Mouse (Mus musculus) kidney, adult 11 months (tissue): ENCODE data around the gene Psap.

ENCODE experiments used
- DNase-seq: peaks from one replicate; pipeline ENCODE4 v3.0.0; 2022

The Psap gene

GRCm38 (mm10) chr10:60350077-60350804, 72.8 kb downstream of the Psap start:
- DNase-seq: no peak

- peak; percentile 86 for DNase-seq
These were observed 73.4 kb downstream of the Psap start for GRCm38 (mm10) chr10:60350805-60351167.

- no peak for DNase-seq
These were observed 73.8 kb downstream of the Psap start for GRCm38 (mm10) chr10:60351248-60351647.

DNA sequence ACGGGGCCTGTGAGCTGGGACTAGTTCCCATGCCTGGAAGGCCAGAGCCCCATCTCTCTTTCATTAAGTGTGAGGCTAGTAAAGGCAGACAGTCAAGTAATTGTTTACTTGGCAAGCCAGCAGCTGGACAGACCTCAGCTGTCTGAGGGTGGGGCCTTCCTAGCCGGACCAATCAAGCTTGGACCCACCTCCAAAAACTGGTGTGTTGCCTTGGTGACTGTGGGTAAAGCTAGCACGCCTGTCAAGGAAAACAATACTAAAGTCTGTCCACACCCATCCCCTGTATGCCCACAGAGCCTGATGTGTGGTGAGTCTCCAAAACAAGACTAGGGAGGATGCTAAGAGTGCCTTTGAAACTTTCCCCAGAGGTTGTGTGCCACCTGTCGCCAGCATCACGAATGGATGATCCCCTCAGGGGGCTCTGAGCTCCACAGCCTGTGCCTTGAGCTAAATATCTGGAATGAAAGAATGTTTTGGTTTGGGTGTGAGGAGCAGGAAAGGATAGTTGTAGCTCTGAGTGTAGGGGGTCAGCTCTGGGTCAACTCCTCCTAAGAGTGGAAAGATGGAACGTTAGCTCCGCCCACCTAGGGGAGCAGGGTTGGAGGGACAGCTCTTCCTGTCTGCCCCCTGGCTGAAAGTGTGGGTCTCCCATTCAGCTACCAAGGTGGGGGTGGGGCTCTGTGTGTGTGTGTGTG, 74.5 kb downstream of the Psap start:
- DNase-seq: peak; percentile 68
